Mouse (Mus musculus) left cerebral cortex, adult 2 months (tissue): ENCODE data around the gene Trpm1. TPM values are rescaled to one million over a fixed set of nuclear protein-coding genes. Genes with fewer than 3 reads are reported as not detected.

Experiments used
- DNase-seq, 2 experiments: peaks; one replicate each; pipeline ENCODE4 v3.0.0; 2021 to 2022; ENCODE audit warnings: low spot score in 2 of 2, mixed read lengths in 1 of 2; ENCODE audit errors: extremely low spot score in 1 of 2
- H3K27ac ChIP-seq: fragments of 200-600 bp; 2 replicates; pipeline ENCODE4 v1.8.1; 2022
- H3K4me3 ChIP-seq: fragments of 200-600 bp; 2 replicates; pipeline ENCODE4 v1.8.1; 2022
- CTCF ChIP-seq: fragments of 200-600 bp; IDR thresholded peaks from 2 replicates; pipeline ENCODE4 v1.8.1; 2022; ENCODE audit warnings: antibody characterized with exemption, mild to moderate bottlenecking, moderate library complexity
- intact Hi-C: fragments of 180-260 bp; cut with DNase I; formaldehyde crosslinking; loops from one replicate; pipeline ENCODE4 v1.15.1; 2025
- total RNA-seq, 2 experiments: library from RNA; stranded (reverse); gene quantifications; 2 replicates each; pipeline ENCODE4 v1.2.3; 2021

The Trpm1 gene
- total RNA-seq, 2 experiments from 2014 or later = 0.61 TPM

GRCm38 (mm10) chr7:64166025-64166424, 12.4 kb downstream of the Trpm1 start:
- TF ChIP-seq CTCF = no peak
- intact Hi-C loops = loop anchor here (2.0 kb wide), 1 partner anchor 121 kb away; the partner anchor contains the start of gene Mtmr10
- no peak for DNase-seq
- no peak overlapping the region for H3K4me3 ChIP-seq
- H3K27ac ChIP-seq = no peak overlapping the region

DNA sequence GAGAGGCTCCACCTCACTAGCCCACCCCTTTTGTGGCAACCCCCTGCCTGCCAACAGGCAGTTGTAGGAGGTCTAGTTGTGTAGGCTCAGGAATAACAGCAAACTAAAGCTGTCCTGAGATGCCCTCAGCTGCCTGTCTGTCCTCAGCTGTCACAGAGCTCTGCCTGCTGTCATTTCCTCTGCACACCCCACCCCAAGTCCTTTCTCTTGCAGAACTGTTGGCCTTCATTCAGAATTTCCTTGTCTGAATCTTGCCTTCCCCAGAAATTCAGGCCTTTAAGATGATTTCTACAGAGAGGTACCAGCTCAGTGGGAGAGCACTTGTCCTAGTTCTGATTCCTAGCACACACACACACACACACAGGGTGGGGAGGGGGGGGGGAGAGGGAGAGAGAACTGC, 13.1 kb downstream of the Trpm1 start:
- Histone ChIP-seq H3K27ac (no peak overlapping the region; the same call in 1 of the 2 replicates), H3K4me3 (no peak overlapping the region)
- TF ChIP-seq CTCF = no peak
- intact Hi-C loops = loop anchor here (2.0 kb wide), 1 partner anchor 120 kb away; the partner anchor contains the start of gene Mtmr10
- DNase-seq = no peak

DNA sequence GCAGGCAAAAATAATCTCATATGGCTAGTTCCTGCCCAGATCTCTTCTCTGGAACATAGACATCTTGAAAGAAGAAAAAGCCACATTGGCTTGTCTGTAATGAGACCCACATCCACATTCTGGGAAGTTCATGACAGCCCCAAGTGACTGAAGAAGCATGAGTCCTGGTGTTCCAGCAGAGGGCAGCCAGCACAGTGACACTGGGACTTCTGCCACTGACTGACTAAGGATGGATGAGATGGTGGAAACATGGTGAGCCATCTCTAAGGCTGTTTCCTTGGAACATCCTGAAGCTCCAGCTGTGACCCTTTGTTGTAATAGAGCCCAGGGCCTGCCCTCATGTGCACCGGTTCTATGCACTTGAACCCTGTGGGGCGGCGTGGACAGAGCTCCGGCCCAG, 25.7 kb downstream of the Trpm1 start:
- intact Hi-C loops = no loop called here
- no peak for DNase-seq
- no peak overlapping the region for H3K27ac ChIP-seq
- no peak overlapping the region for H3K4me3 ChIP-seq
- peak; percentile 37 for TF ChIP-seq CTCF

DNA sequence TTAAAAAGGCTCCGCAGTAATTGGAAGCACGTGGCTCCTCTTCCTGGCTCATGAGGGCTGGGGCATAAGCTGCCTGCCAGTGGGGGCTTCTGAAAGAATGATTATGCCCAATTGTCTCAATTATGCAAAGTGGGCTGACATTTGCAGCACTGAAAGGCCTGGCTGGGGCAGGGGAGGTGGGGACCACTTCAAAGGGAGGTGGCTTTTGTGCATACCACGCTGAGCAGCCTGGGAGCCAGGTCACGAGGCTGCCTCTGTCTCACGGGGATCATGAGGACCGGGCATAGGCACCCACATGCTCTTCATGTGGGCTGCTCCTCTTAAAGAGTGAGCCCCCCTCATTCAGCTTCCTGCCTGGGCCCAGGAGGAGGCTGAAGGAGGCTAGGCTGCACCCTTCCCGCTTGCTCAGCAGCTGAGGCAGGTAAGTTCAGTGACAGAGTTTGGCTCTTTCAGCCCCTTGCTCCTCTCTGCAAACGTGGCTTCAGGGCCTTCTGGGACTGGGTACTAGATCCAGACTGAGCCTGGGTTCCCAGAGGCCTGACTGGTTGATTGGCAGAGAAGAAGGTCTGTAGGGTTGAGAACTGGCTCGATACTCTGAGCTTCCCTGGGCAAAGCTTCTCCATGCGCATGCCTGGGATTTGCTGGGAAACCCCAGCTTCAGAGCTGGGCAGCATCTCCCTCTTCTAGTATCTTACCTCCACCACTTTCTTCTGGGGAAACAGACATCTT, 31.7 kb downstream of the Trpm1 start:
- intact Hi-C loops = no loop called here
- no peak for TF ChIP-seq CTCF
- no peak overlapping the region for H3K27ac ChIP-seq
- H3K4me3 ChIP-seq = no peak overlapping the region
- DNase-seq = no peak

GRCm38 (mm10) chr7:64185932-64186312, 32.3 kb downstream of the Trpm1 start:
- H3K27ac ChIP-seq = no peak overlapping the region
- no peak for DNase-seq
- TF ChIP-seq CTCF = no peak
- intact Hi-C loops = no loop called here
- no peak overlapping the region for H3K4me3 ChIP-seq

- no peak overlapping the region for H3K27ac ChIP-seq
- intact Hi-C loops = loop anchor here (5.0 kb wide), 1 partner anchor 75 kb away; no protein-coding TSS in a partner anchor
- H3K4me3 ChIP-seq = no peak overlapping the region
- DNase-seq = no peak
- TF ChIP-seq CTCF = no peak; the same call in 1 of the 2 replicates
Observed at GRCm38 (mm10) chr7:64192261-64192943, 38.8 kb downstream of the Trpm1 start.

DNA sequence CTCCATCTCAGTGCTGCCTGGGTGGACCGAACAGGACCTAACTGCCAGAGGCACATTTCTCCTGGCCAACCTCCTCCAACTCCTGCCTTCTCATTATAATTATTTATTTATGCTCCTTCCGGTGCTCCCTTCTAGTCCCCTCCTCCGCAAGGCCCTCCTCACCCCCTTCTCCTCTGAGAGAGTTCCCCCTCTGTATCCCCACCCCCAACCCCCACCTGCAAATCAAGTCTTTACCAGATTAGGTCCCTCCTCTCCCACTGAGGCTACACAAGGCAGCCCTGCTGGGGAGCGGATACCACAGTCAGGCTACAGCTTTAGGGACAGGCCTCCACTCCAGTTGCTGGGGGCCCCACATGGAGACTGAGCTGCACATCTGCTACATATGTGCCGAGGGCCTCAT, 39.8 kb downstream of the Trpm1 start:
- H3K4me3 ChIP-seq = no peak overlapping the region
- H3K27ac ChIP-seq = no peak overlapping the region
- DNase-seq = no peak
- no peak for TF ChIP-seq CTCF
- intact Hi-C loops = loop anchor here (5.0 kb wide), 1 partner anchor 74 kb away; no protein-coding TSS in a partner anchor

DNA sequence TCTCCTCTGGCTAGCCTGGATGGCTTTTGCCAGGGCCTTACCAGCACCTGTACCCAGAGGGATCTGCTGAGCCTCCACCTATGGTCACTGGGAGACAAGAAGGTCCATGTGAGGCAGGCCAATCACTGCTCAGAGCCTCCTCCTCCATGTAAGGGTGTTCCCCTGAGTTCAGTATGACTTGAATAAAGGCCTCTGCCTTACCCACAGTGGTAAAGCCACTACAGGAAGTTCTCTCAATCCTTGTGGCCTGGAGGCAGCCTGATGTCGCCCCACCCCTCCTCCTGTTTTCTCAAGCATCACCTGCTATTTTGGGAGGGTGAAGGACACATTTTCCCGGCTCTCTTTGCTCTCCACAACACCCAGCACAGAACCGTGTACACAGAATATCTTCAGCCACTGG, 42.5 kb downstream of the Trpm1 start:
- Histone ChIP-seq H3K4me3 (no peak overlapping the region), H3K27ac (no peak overlapping the region)
- DNase-seq = no peak
- no peak for TF ChIP-seq CTCF
- intact Hi-C loops = no loop called here

DNA sequence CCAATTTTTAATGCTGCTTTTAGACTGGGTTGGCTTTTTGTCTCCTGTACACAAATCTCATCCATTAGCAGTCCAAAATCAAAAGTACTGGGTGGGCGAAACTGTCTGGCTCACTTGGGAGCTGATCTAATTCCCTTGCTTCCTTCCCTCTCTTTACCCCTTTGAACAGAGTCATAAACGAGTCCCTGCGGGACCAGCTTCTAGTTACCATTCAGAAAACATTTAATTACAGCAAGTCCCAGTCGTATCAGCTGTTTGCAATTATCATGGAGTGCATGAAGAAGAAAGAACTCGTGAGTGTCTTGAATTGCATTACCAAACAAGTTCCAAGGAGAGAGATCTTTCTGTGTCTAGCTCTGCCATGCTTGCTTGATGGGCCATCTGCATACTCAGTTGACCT, 55.1 kb downstream of the Trpm1 start:
- intact Hi-C loops = no loop called here
- no peak for TF ChIP-seq CTCF
- no peak overlapping the region for H3K4me3 ChIP-seq
- no peak for DNase-seq
- H3K27ac ChIP-seq = no peak overlapping the region

GRCm38 (mm10) chr7:64212870-64213269, 59.2 kb downstream of the Trpm1 start:
- DNase-seq = no peak
- Histone ChIP-seq H3K27ac (no peak overlapping the region), H3K4me3 (no peak overlapping the region)
- intact Hi-C loops = no loop called here
- TF ChIP-seq CTCF = no peak

- intact Hi-C loops = no loop called here
- DNase-seq = no peak
- H3K4me3 ChIP-seq = no peak overlapping the region
- no peak for TF ChIP-seq CTCF
- H3K27ac ChIP-seq = no peak overlapping the region
Observed at GRCm38 (mm10) chr7:64214066-64214465, 60.4 kb downstream of the Trpm1 start.

GRCm38 (mm10) chr7:64215613-64216012, 62.0 kb downstream of the Trpm1 start:
- TF ChIP-seq CTCF = no peak
- intact Hi-C loops = no loop called here
- Histone ChIP-seq H3K4me3 (no peak overlapping the region), H3K27ac (no peak overlapping the region)
- peak; percentile 16 to 26 for DNase-seq
